Mouse (Mus musculus): ENCODE data around the gene Spesp1.

Gene Spesp1

DNA sequence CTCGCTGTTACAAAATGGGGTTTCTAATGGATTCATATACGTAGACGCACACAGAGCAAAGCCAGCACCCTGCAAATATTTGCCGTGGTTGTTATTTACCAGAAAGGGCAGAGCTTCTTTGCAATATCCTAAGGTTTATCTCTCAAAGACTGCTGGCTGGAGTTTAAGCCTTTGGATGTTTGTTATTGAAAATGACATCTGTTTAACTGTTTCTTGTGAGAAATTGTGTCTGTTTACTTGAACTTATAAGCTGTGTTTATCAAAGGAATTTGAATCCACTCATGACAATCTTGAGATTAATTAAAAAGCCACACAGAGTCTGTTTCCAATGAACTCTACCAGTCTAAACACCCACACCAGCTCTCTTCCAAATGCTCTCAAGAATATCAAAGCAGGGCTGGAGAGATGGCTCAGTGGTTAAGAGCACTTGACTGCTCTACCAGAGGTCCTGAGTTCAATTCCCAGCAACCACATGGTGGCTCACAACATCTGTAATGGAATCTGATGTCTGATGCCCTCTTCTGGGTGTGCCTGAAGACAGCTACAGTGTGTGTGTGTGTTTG lies 35.5 kb downstream of the Spesp1 start:
- DNase-seq (ENCODE audit: extremely low read depth, low read depth, low spot score): no peak

DNA sequence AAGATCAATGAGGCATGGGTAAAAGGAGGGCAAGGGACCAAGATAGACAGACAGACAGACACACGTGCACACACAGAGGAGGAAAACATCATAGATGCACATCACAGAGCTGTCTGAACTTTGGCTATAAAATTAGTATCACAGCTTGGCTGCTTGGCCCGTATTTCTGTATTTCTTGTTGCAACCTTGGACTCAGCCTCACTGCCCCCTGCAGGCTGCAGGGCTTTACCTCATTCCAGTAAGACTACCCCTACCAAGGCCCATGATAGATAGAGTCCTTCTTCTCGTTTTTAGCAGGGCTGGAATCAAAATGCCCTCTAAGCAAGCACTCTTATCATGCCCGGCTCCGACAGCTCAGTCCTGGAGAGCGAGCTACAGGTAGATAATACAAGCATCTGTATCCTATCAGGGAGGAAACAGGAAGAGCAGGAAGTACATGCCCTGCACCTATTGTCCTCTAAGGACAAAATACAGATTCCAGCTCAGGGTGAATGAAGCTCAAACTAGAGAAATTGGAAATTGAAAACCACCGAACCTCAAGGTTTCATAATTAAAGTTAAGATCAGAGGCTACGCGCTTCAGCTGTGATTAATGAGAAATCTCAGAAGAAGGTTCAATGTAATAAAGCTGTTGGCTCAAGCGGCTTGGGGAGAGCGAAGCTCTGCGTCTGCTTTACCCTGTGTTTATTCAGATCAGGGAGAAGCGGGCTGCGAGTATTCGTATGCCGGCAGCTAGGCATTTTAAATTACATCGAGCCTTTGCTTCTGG lies 36.2 kb downstream of the Spesp1 start:
- no peak for DNase-seq (ENCODE audit: extremely low read depth, low read depth, low spot score)

DNA sequence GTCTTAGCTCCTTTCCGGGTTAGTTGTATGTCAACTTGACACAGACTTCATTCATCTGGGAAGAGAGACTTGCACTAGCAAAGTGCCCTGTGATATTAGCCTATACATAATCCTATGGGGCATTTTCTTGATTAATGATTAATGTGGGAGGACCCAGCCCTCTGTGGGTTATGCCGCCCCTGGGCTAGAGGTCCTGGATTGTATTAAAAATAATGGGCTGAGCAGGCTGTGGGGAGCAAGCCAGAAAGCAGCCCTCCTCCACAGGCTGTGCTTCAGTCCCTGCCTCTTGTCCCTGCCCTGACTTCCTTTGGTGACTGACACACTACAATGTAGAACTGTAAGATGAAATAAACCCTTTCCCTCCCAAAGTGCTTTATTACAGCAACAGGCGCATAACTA lies 37.4 kb downstream of the Spesp1 start:
- no peak for DNase-seq (ENCODE audit: extremely low read depth, low read depth, low spot score)

DNA sequence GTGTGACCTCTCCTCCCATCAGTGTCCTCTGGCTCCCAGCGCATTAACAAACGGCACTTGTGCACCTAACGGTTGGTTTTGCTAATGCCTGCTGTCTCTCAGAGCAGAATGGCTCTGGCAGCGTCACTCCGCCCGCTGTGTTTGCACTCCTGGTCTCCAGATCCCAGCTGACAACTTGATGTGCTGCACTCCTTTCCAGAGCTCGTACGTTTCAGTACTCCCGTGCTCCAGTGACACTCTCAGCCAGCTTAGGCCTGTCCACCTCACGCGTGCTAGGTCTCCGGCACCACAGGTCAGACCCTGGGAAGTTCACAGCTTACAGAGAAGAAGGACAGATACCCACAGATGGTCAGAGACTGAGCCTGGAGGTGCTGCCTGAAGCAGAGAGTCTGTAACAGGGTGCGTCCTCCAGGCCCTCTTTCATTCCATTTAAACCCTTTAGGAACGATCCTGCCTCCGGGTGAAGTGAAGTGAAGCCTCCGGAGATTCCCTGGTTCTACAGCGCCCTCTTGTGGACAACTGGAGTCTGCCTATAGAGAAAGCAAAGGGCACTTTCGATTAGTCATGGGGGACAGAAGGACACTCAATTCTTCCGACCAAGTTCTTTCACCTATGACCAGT lies 37.9 kb downstream of the Spesp1 start:
- no peak for DNase-seq (ENCODE audit: extremely low read depth, low read depth, low spot score)

DNA sequence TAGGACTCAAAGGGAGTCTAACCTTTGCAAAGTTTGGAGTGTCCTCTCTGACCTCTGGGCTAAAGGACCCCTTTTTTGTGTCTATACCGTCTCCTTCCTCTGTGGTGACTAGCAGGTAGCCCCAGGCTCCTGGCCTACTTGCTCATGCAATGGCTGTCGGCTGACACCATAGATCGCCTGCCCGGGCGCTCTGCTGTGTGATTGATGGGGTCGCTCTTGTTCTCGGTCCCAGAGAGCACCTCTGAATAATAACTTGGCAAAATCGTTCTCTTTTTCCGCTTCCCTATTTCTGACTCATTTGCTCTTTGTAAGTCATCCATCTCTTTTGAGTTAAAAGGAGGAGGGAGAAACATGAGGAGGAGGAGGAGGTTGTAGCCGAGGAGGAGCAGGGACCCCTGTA lies 42.0 kb downstream of the Spesp1 start:
- no peak for DNase-seq (ENCODE audit: extremely low read depth, low read depth, low spot score)

DNA sequence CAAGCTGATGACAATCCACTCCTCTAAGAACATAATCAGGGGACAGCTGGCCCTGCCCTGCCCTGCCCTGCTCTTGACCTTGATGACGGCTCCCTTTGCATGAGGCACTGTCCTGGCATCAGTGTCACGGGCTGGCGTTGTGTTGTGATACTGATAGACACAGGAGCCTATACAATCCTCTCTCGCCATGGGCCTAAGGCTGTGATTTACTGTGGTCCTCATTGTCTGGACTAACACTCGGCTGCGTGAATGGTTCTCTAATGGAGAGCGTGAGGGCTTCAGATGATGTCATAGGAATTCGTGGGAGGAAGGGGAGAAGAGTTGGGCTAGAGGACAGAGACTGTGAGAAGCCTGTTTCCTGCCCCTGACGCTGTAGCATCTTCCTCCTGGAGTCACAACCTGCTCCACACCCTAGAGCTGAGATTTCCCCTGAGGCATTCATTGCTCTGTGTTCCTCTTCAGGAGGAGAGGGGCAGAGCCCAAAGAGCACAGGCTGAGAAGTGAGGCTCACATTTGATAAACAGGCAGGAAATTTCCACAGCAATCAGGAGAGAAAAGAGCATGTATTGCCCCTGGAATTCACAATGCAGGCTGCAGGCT lies 44.5 kb downstream of the Spesp1 start:
- DNase-seq (ENCODE audit: extremely low read depth, low read depth, low spot score): no peak

DNA sequence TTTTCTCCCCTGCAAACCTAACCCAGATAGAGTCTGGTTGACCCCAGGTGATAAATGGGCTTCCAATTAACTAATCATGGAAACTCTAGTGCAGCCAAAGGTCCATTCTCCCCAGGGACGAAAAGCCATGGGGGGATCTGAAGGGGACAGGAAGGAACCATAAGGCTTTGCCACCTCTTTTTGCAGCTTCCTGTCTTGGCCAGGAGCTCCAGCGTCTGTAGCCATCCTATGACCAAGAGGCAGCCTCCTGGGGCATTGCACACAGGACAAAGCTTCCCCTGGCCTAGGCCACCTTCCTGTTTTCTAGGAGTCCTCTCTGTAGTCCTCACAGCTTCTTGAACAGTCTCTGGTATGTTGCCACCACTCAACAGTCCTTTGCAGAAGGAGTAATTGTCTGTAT lies 46.5 kb downstream of the Spesp1 start:
- no peak for DNase-seq (ENCODE audit: extremely low read depth, low read depth, low spot score)

DNA sequence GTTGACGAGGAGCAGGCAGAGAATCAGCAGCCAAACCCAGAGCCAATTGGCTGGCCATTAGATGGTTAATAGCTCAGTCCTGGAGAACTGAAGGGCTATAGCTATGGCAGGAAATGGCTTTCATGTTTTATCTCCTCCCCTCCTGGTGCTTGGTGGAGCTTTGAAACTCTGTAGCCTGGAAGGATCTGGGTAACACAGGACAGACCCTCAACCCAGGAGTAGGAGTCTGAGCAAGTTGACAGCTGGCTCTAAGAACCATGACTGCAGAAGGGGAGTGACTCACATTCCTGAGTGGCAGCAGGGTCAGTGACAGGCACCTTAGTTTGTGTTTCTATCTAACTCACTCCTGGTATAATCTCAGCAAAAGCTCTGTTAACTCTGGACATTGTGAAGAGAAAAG lies 49.4 kb downstream of the Spesp1 start:
- no peak for DNase-seq (ENCODE audit: extremely low read depth, low read depth, low spot score)

DNA sequence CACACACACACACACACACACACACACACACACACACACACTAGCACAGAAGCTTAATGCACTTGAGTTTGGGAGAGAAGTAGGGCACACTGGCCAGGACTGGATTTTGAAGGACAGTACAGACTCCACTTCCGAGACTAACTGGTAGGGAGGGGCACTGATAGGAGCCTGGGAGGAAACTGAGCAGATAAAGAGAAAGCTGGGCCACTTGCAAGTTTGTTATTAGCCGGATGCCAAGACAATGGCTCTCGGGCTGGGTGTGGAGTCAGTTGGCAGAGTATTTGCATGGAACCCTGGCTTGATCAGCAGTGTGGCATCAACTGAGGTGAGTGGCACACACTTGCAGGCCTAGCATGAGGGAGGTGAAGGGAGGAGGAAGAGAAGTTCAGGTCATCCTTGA lies 51.0 kb downstream of the Spesp1 start:
- no peak for DNase-seq (ENCODE audit: extremely low read depth, low read depth, low spot score)

DNA sequence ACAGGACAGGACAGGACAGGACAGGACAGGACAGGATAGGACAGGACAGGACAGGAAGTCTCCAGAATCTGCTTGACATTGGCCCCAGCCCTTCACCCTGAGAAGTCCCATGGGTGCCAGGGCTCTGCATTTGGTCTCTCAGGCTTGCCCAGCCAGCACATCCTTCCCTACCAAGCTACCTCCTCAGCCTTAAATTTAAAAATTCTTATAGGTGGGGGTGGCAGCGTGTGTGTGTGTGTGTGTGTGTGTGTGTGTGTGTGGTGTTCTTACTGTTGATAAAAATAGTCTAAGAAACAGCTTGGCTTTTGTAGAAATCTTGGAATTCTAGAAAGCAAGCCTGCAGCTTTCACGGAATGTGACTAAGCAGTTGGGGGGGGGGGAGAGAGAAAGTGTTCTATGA lies 52.0 kb downstream of the Spesp1 start:
- DNase-seq (ENCODE audit: extremely low read depth, low read depth, low spot score): no peak

DNA sequence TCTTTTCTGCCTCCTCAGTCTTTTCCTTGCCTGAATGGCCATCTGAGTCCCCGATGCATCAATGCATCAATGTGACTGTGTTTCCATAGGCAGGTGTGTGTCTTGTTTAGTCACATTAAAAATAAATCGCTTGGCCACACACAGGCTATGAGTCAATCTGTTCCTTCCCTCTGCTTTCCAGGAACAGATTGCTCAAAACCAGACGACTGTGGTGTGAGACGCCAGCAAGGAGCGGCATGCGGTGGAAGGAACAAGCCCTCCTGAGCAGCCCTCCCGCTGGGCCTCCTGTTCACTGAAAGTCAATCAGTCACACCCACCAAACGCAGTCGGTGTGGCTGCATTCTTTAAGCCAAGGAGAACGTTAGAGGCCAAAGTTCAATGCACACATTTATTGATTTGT lies 59.5 kb downstream of the Spesp1 start:
- no peak for DNase-seq (ENCODE audit: extremely low read depth, low read depth, low spot score)

DNA sequence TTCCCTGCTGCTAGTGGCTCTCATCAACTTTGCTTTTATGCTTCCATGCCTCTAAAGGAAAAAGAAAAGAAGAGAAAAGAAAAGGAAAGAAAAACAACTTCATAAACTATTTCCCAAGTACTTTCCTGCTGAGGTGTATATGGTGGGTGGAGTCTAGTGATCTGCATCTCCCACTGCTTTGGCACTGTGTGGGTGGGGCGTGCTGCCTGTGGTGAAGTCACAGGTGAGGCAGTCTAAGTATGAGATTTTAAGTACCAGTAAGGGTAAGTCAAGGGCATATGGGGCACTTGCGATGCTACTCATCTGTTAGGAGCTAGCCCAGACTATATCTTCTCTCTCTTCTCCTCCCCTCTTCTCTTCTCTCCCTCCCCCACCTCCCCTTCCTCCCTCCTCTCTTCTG lies 60.0 kb downstream of the Spesp1 start:
- DNase-seq (ENCODE audit: extremely low read depth, low read depth, low spot score): no peak
